Mouse (Mus musculus): ENCODE results near the gene Sox2.

Gene Sox2

GRCm38 (mm10) chr3:34660542-34661290 is 10.5 kb downstream of the Sox2 start:
- DNase-seq (ENCODE audit: low read depth, low spot score): no peak

- no peak for DNase-seq (ENCODE audit: low read depth, low spot score)
These were observed 11.3 kb downstream of the Sox2 start for GRCm38 (mm10) chr3:34661341-34662007.

- no peak for DNase-seq (ENCODE audit: low read depth, low spot score)
These were observed 12.0 kb downstream of the Sox2 start for GRCm38 (mm10) chr3:34662008-34662711.

DNA sequence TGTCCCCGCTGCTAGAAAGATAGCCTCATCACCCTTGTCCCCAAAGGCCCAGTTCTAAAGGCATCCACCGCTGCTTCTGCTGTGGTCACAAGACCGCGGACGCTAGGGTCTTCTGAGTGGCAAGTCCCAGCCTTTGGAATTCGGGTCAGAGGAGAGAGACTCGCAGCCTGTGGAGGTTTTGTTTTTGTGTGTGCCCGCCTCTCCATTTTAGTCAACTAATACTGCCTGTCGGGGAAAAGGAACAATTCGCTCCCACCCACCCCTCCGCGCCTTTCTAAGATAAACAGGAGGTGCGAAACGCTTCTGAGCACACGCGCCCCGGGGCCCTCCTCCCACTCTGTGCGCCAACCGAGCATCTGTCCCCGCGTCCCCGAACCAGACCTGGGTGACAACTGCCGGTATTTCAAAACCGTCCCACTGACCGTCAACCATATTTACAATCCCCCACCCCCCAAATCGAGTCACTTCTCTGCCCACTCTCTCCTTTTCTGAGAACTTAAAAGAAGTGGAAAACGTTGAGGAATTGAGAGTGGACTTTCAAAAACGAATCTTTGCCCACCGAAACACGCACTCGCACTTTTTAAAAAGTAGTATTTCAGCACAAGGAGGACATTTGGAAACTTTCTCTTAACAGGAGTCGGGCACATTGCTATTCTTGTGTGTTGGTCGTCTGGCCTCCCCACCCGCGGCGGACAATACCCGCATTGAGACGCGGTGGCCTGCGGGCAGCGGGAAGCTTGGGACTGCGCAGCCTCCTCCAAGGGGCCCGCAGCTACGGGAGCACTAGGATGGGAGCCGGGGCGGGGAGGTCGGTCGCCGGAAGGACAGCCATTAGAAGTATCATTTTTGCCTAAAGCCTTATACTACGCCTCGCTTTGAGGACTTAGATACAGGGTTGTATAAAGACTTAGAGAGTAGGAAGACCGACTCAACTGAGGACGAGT is 12.8 kb downstream of the Sox2 start:
- DNase-seq (ENCODE audit: low read depth, low spot score): no peak

DNA sequence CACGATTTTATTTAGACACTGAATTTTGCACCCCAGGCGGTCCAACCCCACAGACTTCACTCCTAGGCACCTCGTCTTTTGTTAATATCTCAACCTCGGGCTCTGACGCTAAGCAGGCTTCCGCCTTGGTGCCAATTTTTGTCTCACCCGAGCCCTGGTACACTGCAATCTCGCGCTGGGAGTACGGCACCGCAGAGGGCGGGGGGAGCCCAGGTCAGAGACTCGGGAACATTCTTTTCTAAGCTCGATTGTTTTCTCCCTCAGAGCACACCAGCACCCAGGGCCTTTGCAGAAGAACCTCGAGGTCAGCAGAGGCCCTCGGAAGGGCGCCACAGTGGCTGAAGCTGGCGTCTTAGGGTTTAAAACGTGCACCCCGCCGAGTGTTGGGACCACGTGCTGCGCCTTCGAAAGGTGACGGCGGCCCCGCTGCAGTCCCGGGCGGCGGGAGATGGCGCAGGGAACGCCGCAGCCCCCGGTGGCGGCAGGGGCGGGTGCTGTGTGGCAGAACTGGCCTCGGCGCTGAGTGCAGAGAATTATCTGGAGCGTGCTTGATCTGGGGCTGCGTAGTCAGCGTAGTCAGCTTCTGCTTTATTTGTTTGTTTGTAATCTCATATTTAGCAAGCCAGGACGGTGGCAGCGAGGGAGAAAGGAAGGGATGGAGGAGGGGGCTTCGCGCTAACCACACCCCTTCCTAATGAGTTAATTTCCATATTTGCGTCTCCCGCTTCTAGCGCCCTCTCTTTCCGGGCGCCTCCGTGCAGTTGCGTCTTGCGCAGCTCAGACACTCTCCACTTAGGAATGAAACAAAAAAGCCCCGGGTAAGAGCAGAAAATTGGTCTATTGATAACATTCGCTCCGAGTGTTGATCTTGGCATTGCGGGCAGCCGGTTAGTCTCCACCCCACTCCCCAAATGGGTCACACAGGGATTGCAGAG is 13.8 kb downstream of the Sox2 start:
- no peak for DNase-seq (ENCODE audit: low read depth, low spot score)

- no peak for DNase-seq (ENCODE audit: low read depth, low spot score)
These were observed 14.7 kb downstream of the Sox2 start for GRCm38 (mm10) chr3:34664636-34665531.

GRCm38 (mm10) chr3:34665751-34666665 is 15.8 kb downstream of the Sox2 start:
- no peak for DNase-seq (ENCODE audit: low read depth, low spot score)

GRCm38 (mm10) chr3:34667180-34667579 is 17.0 kb downstream of the Sox2 start:
- no peak for DNase-seq (ENCODE audit: low read depth, low spot score)

- DNase-seq (ENCODE audit: low read depth, low spot score): no peak
These were observed 17.9 kb downstream of the Sox2 start for GRCm38 (mm10) chr3:34667881-34668817.

DNA sequence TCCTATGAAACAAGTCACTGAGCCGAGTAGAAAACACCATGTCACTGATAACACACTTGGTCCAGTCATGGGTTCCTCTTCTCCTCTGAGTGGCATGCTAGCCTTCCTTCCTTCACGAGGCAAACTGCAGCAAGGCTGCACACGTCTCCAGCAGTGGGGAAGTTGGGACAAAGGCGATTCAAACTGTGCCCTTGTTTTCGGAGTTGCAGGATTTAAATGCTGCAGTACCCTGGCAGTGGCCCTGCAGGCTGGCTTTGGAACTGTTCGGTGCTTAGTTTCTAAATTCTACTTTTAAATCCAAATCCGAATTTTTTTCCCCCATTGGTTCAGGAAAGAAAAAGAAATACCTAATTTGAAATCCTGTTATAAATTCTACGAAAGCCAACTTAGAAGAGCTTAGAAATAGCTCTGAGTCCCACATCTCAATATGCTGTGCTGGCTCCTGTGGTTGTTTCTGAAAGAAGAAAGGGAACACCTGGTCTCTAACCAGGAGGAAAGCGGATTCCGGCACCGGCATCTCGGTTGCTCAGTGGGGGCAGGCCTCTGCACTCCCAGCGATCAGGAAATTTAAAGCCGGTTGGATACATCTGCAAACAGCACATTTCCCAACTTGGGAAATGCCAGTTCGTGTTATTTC is 20.9 kb downstream of the Sox2 start:
- DNase-seq (ENCODE audit: low read depth, low spot score): no peak

GRCm38 (mm10) chr3:34678840-34679239 is 28.6 kb downstream of the Sox2 start:
- DNase-seq (ENCODE audit: low read depth, low spot score): no peak

DNA sequence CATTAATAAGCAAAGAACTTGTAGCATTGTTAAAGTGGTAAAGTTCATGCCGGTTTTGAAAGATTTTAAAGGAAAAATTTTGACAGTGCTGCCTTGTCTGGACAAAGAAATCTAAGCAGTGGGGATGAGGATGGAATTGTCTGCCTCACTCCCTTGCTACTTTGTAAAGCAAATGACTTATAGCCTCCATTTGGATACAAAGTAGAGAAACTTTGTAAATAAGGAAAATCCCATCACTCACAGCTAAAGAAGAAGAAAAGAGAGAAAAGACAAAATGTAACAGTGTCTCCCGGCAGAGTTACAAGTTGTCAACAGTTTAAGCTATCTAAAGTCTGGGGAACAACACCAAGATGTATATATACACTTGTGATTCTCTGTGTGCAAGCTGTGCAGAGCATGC is 29.2 kb downstream of the Sox2 start:
- DNase-seq (ENCODE audit: low read depth, low spot score): no peak

GRCm38 (mm10) chr3:34679921-34680320 is 29.7 kb downstream of the Sox2 start:
- no peak for DNase-seq (ENCODE audit: low read depth, low spot score)

DNA sequence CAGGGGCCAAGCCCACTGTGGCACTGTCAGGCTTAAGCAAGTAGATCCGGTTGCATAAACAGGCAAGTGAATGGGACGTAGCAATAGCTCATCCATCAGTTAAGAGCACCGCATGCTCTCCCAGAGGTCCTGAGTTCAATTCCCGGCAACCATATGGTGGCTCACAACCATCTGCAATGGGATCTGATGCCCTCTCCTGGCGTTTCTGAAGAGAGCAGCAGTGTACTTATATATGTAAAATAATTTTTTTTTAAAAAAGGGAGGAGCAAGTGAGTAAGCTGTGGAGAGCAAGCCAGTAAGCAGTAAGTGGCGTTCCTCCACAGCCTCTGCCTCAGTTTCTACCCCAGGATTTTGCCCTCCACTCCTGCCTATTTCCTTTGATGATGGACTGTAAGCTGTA is 37.9 kb downstream of the Sox2 start:
- DNase-seq (ENCODE audit: low read depth, low spot score): no peak

GRCm38 (mm10) chr3:34691703-34692393 is 41.6 kb downstream of the Sox2 start:
- DNase-seq (ENCODE audit: low read depth, low spot score): no peak

DNA sequence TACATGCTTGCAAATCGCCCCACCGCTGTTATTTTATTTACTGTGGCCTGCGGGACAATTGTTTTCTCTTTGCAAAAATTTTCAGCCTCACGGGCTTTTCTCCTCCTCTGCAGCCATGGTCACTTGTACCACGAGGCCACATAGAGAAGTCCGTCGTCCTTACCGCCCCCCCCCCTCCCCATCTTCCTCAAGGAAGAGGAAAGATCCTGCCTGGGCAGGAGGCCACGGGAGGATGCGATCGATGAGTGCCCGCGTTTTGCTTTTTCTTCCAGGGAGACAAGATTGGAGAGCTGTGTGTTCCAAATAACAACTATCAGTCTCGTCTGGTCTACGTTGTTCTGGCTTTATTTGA is 42.2 kb downstream of the Sox2 start:
- DNase-seq (ENCODE audit: low read depth, low spot score): no peak
